Mouse (Mus musculus): Measurements from ENCODE around the gene Anxa2. TPM values are rescaled to one million over a fixed set of nuclear protein-coding genes. Genes with fewer than 3 reads are reported as not detected.

Anxa2 gene
- total RNA-seq (2014; rRNA removed; ENCODE audit: low replicate concordance) = 367 and 369 TPM in 2 replicates
- polyA plus RNA-seq (2015; fragmentation: Nextera tagmentation; extraction: Ambion mirVana) = 268 and 280 TPM in 2 replicates

- 8% methylated on average over 37 of the region's 37 CpGs for whole genome bisulfite sequencing
- Histone ChIP-seq H3K9ac (replicated peaks; ENCODE audit: low read depth, low read length) (peak within 1 kb of the TSS; percentile 89), H3K4me2 (ENCODE audit: low read depth, low read length) (peak within 1 kb of the TSS; percentile 76), H3K27ac (ENCODE audit: low read depth) (peak within 1 kb of the TSS; percentile 95), H3K36me3 (replicated peaks; ENCODE audit: control insufficient read depth, insufficient read depth, low read length) (no peaks in the 10 kb centered on the region; the same call in 1 of the 2 replicates), H3K4me3 (ENCODE audit: low read depth, low read length) (peak within 1 kb of the TSS; percentile 94), H3K9me3 (replicated peaks; ENCODE audit: control insufficient read depth, low read length) (no peaks in the 10 kb centered on the region), H3K4me1 (ENCODE audit: control insufficient read depth, insufficient read depth) (peaks cover 37% of the 10 kb centered on the region), H3K27me3 (ENCODE audit: control insufficient read depth, insufficient read depth, low read length) (no peaks in the 10 kb centered on the region)
- TF ChIP-seq EP300 (IDR thresholded peaks at IDR 0.05; ENCODE audit: low read depth) (0 out of 2 replicates have a peak, but pooled peaks have one; percentile 41), CTCF (IDR thresholded peaks at IDR 0.05; ENCODE audit: low read depth) (no peak)
- DNase-seq (ENCODE audit: low spot score) = peak; percentile 89
- peak; percentile 88 for ATAC-seq (ENCODE audit: insufficient read depth, low read depth)
These were observed at the start of gene Anxa2 for GRCm38 (mm10) chr9:69453066-69453900. Gene Anxa2, plus strand, starts transcription at chr9:69453620.

GRCm38 (mm10) chr9:69404671-69405070 is 48.7 kb upstream of the Anxa2 start:
- Histone ChIP-seq H3K4me2 (ENCODE audit: low read depth, low read length) (no peak overlapping the region), H3K27ac (ENCODE audit: low read depth) (no peak overlapping the region), H3K36me3 (replicated peaks; ENCODE audit: control insufficient read depth, insufficient read depth, low read length) (peaks cover 21% of the 10 kb centered on the region; the same call in 1 of the 2 replicates), H3K4me3 (ENCODE audit: low read depth, low read length) (no peak overlapping the region), H3K27me3 (ENCODE audit: control insufficient read depth, insufficient read depth, low read length) (no peaks in the 10 kb centered on the region), H3K9ac (replicated peaks; ENCODE audit: low read depth, low read length) (no peak overlapping the region), H3K4me1 (ENCODE audit: control insufficient read depth, insufficient read depth) (no peaks in the 10 kb centered on the region), H3K9me3 (replicated peaks; ENCODE audit: control insufficient read depth, low read length) (no peaks in the 10 kb centered on the region)
- TF ChIP-seq EP300 (IDR thresholded peaks at IDR 0.05; ENCODE audit: low read depth) (no peak), CTCF (IDR thresholded peaks at IDR 0.05; ENCODE audit: low read depth) (no peak)
- DNase-seq (ENCODE audit: low spot score) (no peak), ATAC-seq (ENCODE audit: insufficient read depth, low read depth) (no peak)
- 73% methylated on average over 6 of the region's 6 CpGs for WGBS

- TF ChIP-seq CTCF (IDR thresholded peaks at IDR 0.05; ENCODE audit: low read depth) (peak; percentile 63), EP300 (IDR thresholded peaks at IDR 0.05; ENCODE audit: low read depth) (no peak)
- H3K9me3 ChIP-seq (replicated peaks; ENCODE audit: control insufficient read depth, low read length) = no peaks in the 10 kb centered on the region
- 98% methylated on average over 1 of the region's 1 CpGs for WGBS
- no peak overlapping the region for H3K27ac ChIP-seq (ENCODE audit: low read depth)
- no peaks in the 10 kb centered on the region for H3K4me1 ChIP-seq (ENCODE audit: control insufficient read depth, insufficient read depth)
- DNase-seq (ENCODE audit: low spot score) = peak; percentile 36
- no peak overlapping the region for H3K9ac ChIP-seq (replicated peaks; ENCODE audit: low read depth, low read length)
- ATAC-seq (ENCODE audit: insufficient read depth, low read depth) = no peak
- H3K36me3 ChIP-seq (replicated peaks; ENCODE audit: control insufficient read depth, insufficient read depth, low read length) = peaks cover 55% of the 10 kb centered on the region
- no peak overlapping the region for H3K4me3 ChIP-seq (ENCODE audit: low read depth, low read length)
- H3K4me2 ChIP-seq (ENCODE audit: low read depth, low read length) = no peak overlapping the region
- no peaks in the 10 kb centered on the region for H3K27me3 ChIP-seq (ENCODE audit: control insufficient read depth, insufficient read depth, low read length)
These were observed 33.9 kb upstream of the Anxa2 start for GRCm38 (mm10) chr9:69419476-69419875.

GRCm38 (mm10) chr9:69430531-69430930 is 22.9 kb upstream of the Anxa2 start:
- H3K4me3 ChIP-seq (ENCODE audit: low read depth, low read length) = no peak overlapping the region
- no peak overlapping the region for H3K9ac ChIP-seq (replicated peaks; ENCODE audit: low read depth, low read length)
- 82% methylated on average over 3 of the region's 3 CpGs for WGBS
- no peak overlapping the region for H3K27ac ChIP-seq (ENCODE audit: low read depth)
- H3K9me3 ChIP-seq (replicated peaks; ENCODE audit: control insufficient read depth, low read length) = no peaks in the 10 kb centered on the region
- DNase-seq (ENCODE audit: low spot score) (no peak), ATAC-seq (ENCODE audit: insufficient read depth, low read depth) (no peak)
- no peaks in the 10 kb centered on the region for H3K27me3 ChIP-seq (ENCODE audit: control insufficient read depth, insufficient read depth, low read length)
- no peak overlapping the region for H3K4me2 ChIP-seq (ENCODE audit: low read depth, low read length)
- H3K4me1 ChIP-seq (ENCODE audit: control insufficient read depth, insufficient read depth) = no peaks in the 10 kb centered on the region
- TF ChIP-seq CTCF (IDR thresholded peaks at IDR 0.05; ENCODE audit: low read depth) (no peak), EP300 (IDR thresholded peaks at IDR 0.05; ENCODE audit: low read depth) (no peak)
- peaks cover 49% of the 10 kb centered on the region for H3K36me3 ChIP-seq (replicated peaks; ENCODE audit: control insufficient read depth, insufficient read depth, low read length)

- no peak for DNase-seq (ENCODE audit: low spot score)
- no peaks in the 10 kb centered on the region for H3K27me3 ChIP-seq (ENCODE audit: control insufficient read depth, insufficient read depth, low read length)
- 42% methylated on average over 6 of the region's 6 CpGs for WGBS
- no peak overlapping the region for H3K4me2 ChIP-seq (ENCODE audit: low read depth, low read length)
- H3K4me3 ChIP-seq (ENCODE audit: low read depth, low read length) = no peak overlapping the region
- no peak for ATAC-seq (ENCODE audit: insufficient read depth, low read depth)
- peaks cover 37% of the 10 kb centered on the region for H3K36me3 ChIP-seq (replicated peaks; ENCODE audit: control insufficient read depth, insufficient read depth, low read length)
- no peaks in the 10 kb centered on the region for H3K9me3 ChIP-seq (replicated peaks; ENCODE audit: control insufficient read depth, low read length)
- TF ChIP-seq EP300 (IDR thresholded peaks at IDR 0.05; ENCODE audit: low read depth) = no peak
- TF ChIP-seq CTCF (IDR thresholded peaks at IDR 0.05; ENCODE audit: low read depth) = no peak
- H3K9ac ChIP-seq (replicated peaks; ENCODE audit: low read depth, low read length) = no peak overlapping the region
- H3K4me1 ChIP-seq (ENCODE audit: control insufficient read depth, insufficient read depth) = no peaks in the 10 kb centered on the region
- H3K27ac ChIP-seq (ENCODE audit: low read depth) = no peak overlapping the region
These were observed 21.4 kb upstream of the Anxa2 start for GRCm38 (mm10) chr9:69431863-69432555.

Data from heart, postnatal 0 days (tissue).